Mouse (Mus musculus): ENCODE results near the gene Ncor1. TPM values are rescaled to one million over a fixed set of nuclear protein-coding genes. Genes with fewer than 3 reads are reported as not detected.
"Not testable (repeated sequence)": the region's sequence is repeated elsewhere in the genome, so short reads cannot be mapped to it uniquely, and the experiment has no call there.

Ncor1 gene
- polyA plus RNA-seq, 1 experiment from 2014 or later = 203 TPM

- Histone ChIP-seq H3K27me3 (ENCODE audit: control insufficient read depth, insufficient read depth, low read length) (no peaks in the 10 kb centered on the region), H3K4me1 (ENCODE audit: control insufficient read depth, insufficient read depth, low read length) (no peaks in the 10 kb centered on the region), H3K36me3 (ENCODE audit: control insufficient read depth, insufficient read depth, low read length) (peaks cover 7% of the 10 kb centered on the region), H3K4me3 (ENCODE audit: low read depth, low read length) (no peak overlapping the region), H3K27ac (ENCODE audit: low read depth, low read length) (no peak overlapping the region), H3K9me3 (ENCODE audit: control insufficient read depth, low read length) (no peaks in the 10 kb centered on the region), H3K9ac (replicated peaks; ENCODE audit: low read depth, low read length) (no peak overlapping the region), H3K4me2 (ENCODE audit: low read depth, low read length) (no peak overlapping the region)
- no peak for ATAC-seq (ENCODE audit: low read depth)
- WGBS = 93% methylated on average over 4 of the region's 4 CpGs
Observed at GRCm38 (mm10) chr11:62415026-62415425, 43.3 kb downstream of the Ncor1 start.

- Histone ChIP-seq H3K36me3 (ENCODE audit: control insufficient read depth, insufficient read depth, low read length) (peaks cover 3% of the 10 kb centered on the region), H3K27me3 (ENCODE audit: control insufficient read depth, insufficient read depth, low read length) (no peaks in the 10 kb centered on the region), H3K9me3 (ENCODE audit: control insufficient read depth, low read length) (no peaks in the 10 kb centered on the region), H3K4me3 (ENCODE audit: low read depth, low read length) (no peak overlapping the region), H3K27ac (ENCODE audit: low read depth, low read length) (no peak overlapping the region), H3K4me1 (ENCODE audit: control insufficient read depth, insufficient read depth, low read length) (no peaks in the 10 kb centered on the region), H3K4me2 (ENCODE audit: low read depth, low read length) (no peak overlapping the region), H3K9ac (replicated peaks; ENCODE audit: low read depth, low read length) (no peak overlapping the region)
- ATAC-seq (ENCODE audit: low read depth) = no peak
- 96% methylated on average over 1 of the region's 1 CpGs for WGBS
Observed at GRCm38 (mm10) chr11:62409611-62410010, 48.7 kb downstream of the Ncor1 start.

- Histone ChIP-seq H3K4me2 (ENCODE audit: low read depth, low read length) (no peak overlapping the region), H3K27me3 (ENCODE audit: control insufficient read depth, insufficient read depth, low read length) (no peaks in the 10 kb centered on the region), H3K9ac (replicated peaks; ENCODE audit: low read depth, low read length) (no peak overlapping the region), H3K36me3 (ENCODE audit: control insufficient read depth, insufficient read depth, low read length) (peaks cover 3% of the 10 kb centered on the region), H3K9me3 (ENCODE audit: control insufficient read depth, low read length) (no peaks in the 10 kb centered on the region), H3K4me3 (ENCODE audit: low read depth, low read length) (no peak overlapping the region), H3K4me1 (ENCODE audit: control insufficient read depth, insufficient read depth, low read length) (no peaks in the 10 kb centered on the region), H3K27ac (ENCODE audit: low read depth, low read length) (no peak overlapping the region)
- 93% methylated on average over 2 of the region's 2 CpGs for WGBS
- ATAC-seq (ENCODE audit: low read depth) = no peak
Observed at GRCm38 (mm10) chr11:62408848-62409247, 49.5 kb downstream of the Ncor1 start.

GRCm38 (mm10) chr11:62396405-62396804 lies 61.9 kb downstream of the Ncor1 start:
- H3K36me3 ChIP-seq (ENCODE audit: control insufficient read depth, insufficient read depth, low read length) = peaks cover 9% of the 10 kb centered on the region
- H3K9me3 ChIP-seq (ENCODE audit: control insufficient read depth, low read length) = no peaks in the 10 kb centered on the region
- no peak overlapping the region for H3K9ac ChIP-seq (replicated peaks; ENCODE audit: low read depth, low read length)
- 91% methylated on average over 2 of the region's 2 CpGs for WGBS
- no peaks in the 10 kb centered on the region for H3K27me3 ChIP-seq (ENCODE audit: control insufficient read depth, insufficient read depth, low read length)
- no peak overlapping the region for H3K4me3 ChIP-seq (ENCODE audit: low read depth, low read length)
- ATAC-seq (ENCODE audit: low read depth) = no peak
- no peak overlapping the region for H3K27ac ChIP-seq (ENCODE audit: low read depth, low read length)
- H3K4me1 ChIP-seq (ENCODE audit: control insufficient read depth, insufficient read depth, low read length) = no peaks in the 10 kb centered on the region
- H3K4me2 ChIP-seq (ENCODE audit: low read depth, low read length) = no peak overlapping the region

- WGBS = 98% methylated on average over 3 of the region's 3 CpGs
- Histone ChIP-seq H3K27ac (ENCODE audit: low read depth, low read length) (no peak overlapping the region), H3K9ac (replicated peaks; ENCODE audit: low read depth, low read length) (no peak overlapping the region), H3K4me3 (ENCODE audit: low read depth, low read length) (no peak overlapping the region), H3K9me3 (ENCODE audit: control insufficient read depth, low read length) (no peaks in the 10 kb centered on the region), H3K4me2 (ENCODE audit: low read depth, low read length) (no peak overlapping the region), H3K27me3 (ENCODE audit: control insufficient read depth, insufficient read depth, low read length) (no peaks in the 10 kb centered on the region), H3K36me3 (ENCODE audit: control insufficient read depth, insufficient read depth, low read length) (peaks cover 13% of the 10 kb centered on the region; the same call in 1 of the 2 replicates), H3K4me1 (ENCODE audit: control insufficient read depth, insufficient read depth, low read length) (no peaks in the 10 kb centered on the region)
- ATAC-seq (ENCODE audit: low read depth) = no peak
Observed at GRCm38 (mm10) chr11:62388331-62388679, 70.0 kb downstream of the Ncor1 start.

GRCm38 (mm10) chr11:62387608-62388330 lies 70.6 kb downstream of the Ncor1 start:
- Histone ChIP-seq H3K27me3 (ENCODE audit: control insufficient read depth, insufficient read depth, low read length) (no peaks in the 10 kb centered on the region), H3K27ac (ENCODE audit: low read depth, low read length) (no peak overlapping the region), H3K4me1 (ENCODE audit: control insufficient read depth, insufficient read depth, low read length) (no peaks in the 10 kb centered on the region), H3K9ac (replicated peaks; ENCODE audit: low read depth, low read length) (no peak overlapping the region), H3K4me3 (ENCODE audit: low read depth, low read length) (no peak overlapping the region), H3K36me3 (ENCODE audit: control insufficient read depth, insufficient read depth, low read length) (peaks cover 13% of the 10 kb centered on the region; the same call in 1 of the 2 replicates), H3K9me3 (ENCODE audit: control insufficient read depth, low read length) (no peaks in the 10 kb centered on the region), H3K4me2 (ENCODE audit: low read depth, low read length) (no peak overlapping the region)
- 90% methylated on average over 10 of the region's 10 CpGs for WGBS
- ATAC-seq (ENCODE audit: low read depth) = no peak

GRCm38 (mm10) chr11:62377202-62377851 lies 81.0 kb downstream of the Ncor1 start:
- H3K4me1 ChIP-seq (ENCODE audit: control insufficient read depth, insufficient read depth, low read length); H3K9ac ChIP-seq (replicated peaks; ENCODE audit: low read depth, low read length); H3K27me3 ChIP-seq (ENCODE audit: control insufficient read depth, insufficient read depth, low read length); H3K4me3 ChIP-seq (ENCODE audit: low read depth, low read length); H3K9me3 ChIP-seq (ENCODE audit: control insufficient read depth, low read length); H3K4me2 ChIP-seq (ENCODE audit: low read depth, low read length); ATAC-seq (ENCODE audit: low read depth); H3K27ac ChIP-seq (ENCODE audit: low read depth, low read length): not testable (repeated sequence)
- WGBS = 87% methylated on average over 6 of the region's 6 CpGs
- peaks cover 34% of the 10 kb centered on the region for H3K36me3 ChIP-seq (ENCODE audit: control insufficient read depth, insufficient read depth, low read length)

- 88% methylated on average over 2 of the region's 2 CpGs for WGBS
- no peak for ATAC-seq (ENCODE audit: low read depth)
- Histone ChIP-seq H3K9ac (replicated peaks; ENCODE audit: low read depth, low read length) (no peak overlapping the region), H3K4me2 (ENCODE audit: low read depth, low read length) (no peak overlapping the region), H3K9me3 (ENCODE audit: control insufficient read depth, low read length) (no peaks in the 10 kb centered on the region), H3K4me1 (ENCODE audit: control insufficient read depth, insufficient read depth, low read length) (no peaks in the 10 kb centered on the region), H3K36me3 (ENCODE audit: control insufficient read depth, insufficient read depth, low read length) (peaks cover 25% of the 10 kb centered on the region), H3K27ac (ENCODE audit: low read depth, low read length) (no peak overlapping the region), H3K27me3 (ENCODE audit: control insufficient read depth, insufficient read depth, low read length) (no peaks in the 10 kb centered on the region), H3K4me3 (ENCODE audit: low read depth, low read length) (no peak overlapping the region)
Observed at GRCm38 (mm10) chr11:62371776-62372175, 86.6 kb downstream of the Ncor1 start.

GRCm38 (mm10) chr11:62369924-62370323 lies 88.4 kb downstream of the Ncor1 start:
- Histone ChIP-seq H3K9me3 (ENCODE audit: control insufficient read depth, low read length) (no peaks in the 10 kb centered on the region), H3K27ac (ENCODE audit: low read depth, low read length) (no peak overlapping the region), H3K4me2 (ENCODE audit: low read depth, low read length) (no peak overlapping the region), H3K36me3 (ENCODE audit: control insufficient read depth, insufficient read depth, low read length) (peaks cover 26% of the 10 kb centered on the region), H3K4me1 (ENCODE audit: control insufficient read depth, insufficient read depth, low read length) (no peaks in the 10 kb centered on the region), H3K9ac (replicated peaks; ENCODE audit: low read depth, low read length) (no peak overlapping the region), H3K27me3 (ENCODE audit: control insufficient read depth, insufficient read depth, low read length) (no peaks in the 10 kb centered on the region), H3K4me3 (ENCODE audit: low read depth, low read length) (no peak overlapping the region)
- no peak for ATAC-seq (ENCODE audit: low read depth)

All from neural tube, embryonic 14.5 days (tissue).